Mouse (Mus musculus) lung, postnatal 0 days (tissue): ENCODE data around the gene Prph. TPM values are rescaled to one million over a fixed set of nuclear protein-coding genes. Genes with fewer than 3 reads are reported as not detected.

Experiments used
- ATAC-seq: fragments of 200-750 bp; cut with Nextera tagmentation; 2 replicates; pipeline ENCODE4 v1.8.0; 2017; ENCODE audit warnings: moderate library complexity
- DNase-seq: peaks from one replicate; pipeline ENCODE4 v3.0.0-alpha.2; 2016; ENCODE audit warnings: low spot score
- H3K27ac ChIP-seq: fragments of 300-500 bp; sonication (generic); 2 replicates; pipeline ENCODE4 v1.5.1; 2014; ENCODE audit warnings: antibody characterized with exemption, mild to moderate bottlenecking, low read length, mixed read lengths
- H3K27me3 ChIP-seq: fragments of 300-500 bp; sonication (generic); replicated peaks from 2 replicates; pipeline ENCODE4 v1.6.1; 2014; ENCODE audit warnings: low read length, mixed read lengths; ENCODE audit not compliant: insufficient read depth
- H3K36me3 ChIP-seq: fragments of 300-500 bp; sonication (generic); 2 replicates; pipeline ENCODE4 v1.6.1; 2014; ENCODE audit warnings: low read length, mixed read lengths; ENCODE audit not compliant: insufficient read depth
- H3K4me1 ChIP-seq: fragments of 300-500 bp; sonication (generic); 2 replicates; pipeline ENCODE4 v1.6.1; 2014; ENCODE audit warnings: antibody characterized with exemption, low read depth, low read length, mixed read lengths; ENCODE audit not compliant: insufficient read depth
- H3K4me2 ChIP-seq: fragments of 300-500 bp; sonication (generic); replicated peaks from 2 replicates; pipeline ENCODE4 v1.6.1; 2014; ENCODE audit warnings: low read depth, mild to moderate bottlenecking, low read length, moderate library complexity, mixed read lengths
- H3K4me3 ChIP-seq: fragments of 300-500 bp; sonication (generic); 2 replicates; pipeline ENCODE4 v1.5.1; 2014; ENCODE audit warnings: low read depth, low read length
- H3K9ac ChIP-seq: fragments of 300-500 bp; sonication (generic); replicated peaks from 2 replicates; pipeline ENCODE4 v1.6.1; 2014; ENCODE audit warnings: low read depth, mild to moderate bottlenecking
- H3K9me3 ChIP-seq: fragments of 300-500 bp; sonication (generic); 2 replicates; pipeline ENCODE4 v1.6.1; 2016; ENCODE audit warnings: low read length, mixed read lengths
- CTCF ChIP-seq: IDR thresholded peaks from 2 replicates; pipeline ENCODE4 v1.5.1; 2016; ENCODE audit warnings: antibody characterized with exemption, mild to moderate bottlenecking
- EP300 ChIP-seq: IDR thresholded peaks from 2 replicates; pipeline ENCODE4 v1.6.1; 2016; ENCODE audit warnings: antibody characterized with exemption, mild to moderate bottlenecking, control low read depth
- WGBS: fragments of 180-500 bp; shearing (Covaris S2); extraction: QIAGEN DNeasy Blood & Tissue Kit; methylation state at CpG from one replicate; pipeline ENCODE4 v1.1.7; 2014; 5-methylcytosine and 5-hydroxymethylcytosine counted together
- polyA plus RNA-seq: library from polyadenylated mRNA; unstranded; fragments of >200 nt; fragmentation: Nextera tagmentation; extraction: Ambion mirVana; gene quantifications from 2 replicates; pipeline ENCODE4 v1.2.1, GENCODE M21; 2015

Gene Prph
- polyA plus RNA-seq, 1 experiment from 2014 or later, result 0.42 TPM

DNA sequence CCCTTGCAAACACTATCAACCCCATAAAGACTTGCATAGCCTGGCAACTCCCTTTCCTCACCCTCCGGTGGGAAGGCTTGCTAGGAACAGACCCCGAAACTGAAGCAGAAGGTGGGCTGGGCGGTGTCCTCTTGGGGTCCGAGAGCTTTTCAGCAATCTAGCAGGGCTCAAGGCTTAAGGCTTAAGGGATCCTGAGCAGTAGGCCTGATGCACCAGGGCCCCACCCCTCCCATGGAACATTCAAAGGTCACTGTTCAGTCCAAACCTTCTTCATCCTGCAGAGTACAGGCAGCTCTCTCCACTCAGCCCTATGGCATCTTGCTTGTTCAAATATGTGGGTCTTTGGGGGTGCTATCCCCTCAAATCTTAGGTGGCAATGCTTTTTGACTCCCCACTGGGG, 31.0 kb downstream of the Prph start:
- no peaks in the 10 kb centered on the region for H3K4me1 ChIP-seq
- H3K36me3 ChIP-seq, result no peaks in the 10 kb centered on the region
- H3K27me3 ChIP-seq, result peaks cover 50% of the 10 kb centered on the region
- ATAC-seq, result no peak
- H3K9me3 ChIP-seq, result no peaks in the 10 kb centered on the region
- DNase-seq, result no peak
- H3K9ac ChIP-seq, result no peak overlapping the region
- H3K4me2 ChIP-seq, result no peak overlapping the region
- WGBS, result 83% methylated on average over 4 of the region's 4 CpGs
- H3K27ac ChIP-seq, result no peak overlapping the region
- no peak overlapping the region for H3K4me3 ChIP-seq
- TF ChIP-seq EP300 (no peak), CTCF (no peak)

DNA sequence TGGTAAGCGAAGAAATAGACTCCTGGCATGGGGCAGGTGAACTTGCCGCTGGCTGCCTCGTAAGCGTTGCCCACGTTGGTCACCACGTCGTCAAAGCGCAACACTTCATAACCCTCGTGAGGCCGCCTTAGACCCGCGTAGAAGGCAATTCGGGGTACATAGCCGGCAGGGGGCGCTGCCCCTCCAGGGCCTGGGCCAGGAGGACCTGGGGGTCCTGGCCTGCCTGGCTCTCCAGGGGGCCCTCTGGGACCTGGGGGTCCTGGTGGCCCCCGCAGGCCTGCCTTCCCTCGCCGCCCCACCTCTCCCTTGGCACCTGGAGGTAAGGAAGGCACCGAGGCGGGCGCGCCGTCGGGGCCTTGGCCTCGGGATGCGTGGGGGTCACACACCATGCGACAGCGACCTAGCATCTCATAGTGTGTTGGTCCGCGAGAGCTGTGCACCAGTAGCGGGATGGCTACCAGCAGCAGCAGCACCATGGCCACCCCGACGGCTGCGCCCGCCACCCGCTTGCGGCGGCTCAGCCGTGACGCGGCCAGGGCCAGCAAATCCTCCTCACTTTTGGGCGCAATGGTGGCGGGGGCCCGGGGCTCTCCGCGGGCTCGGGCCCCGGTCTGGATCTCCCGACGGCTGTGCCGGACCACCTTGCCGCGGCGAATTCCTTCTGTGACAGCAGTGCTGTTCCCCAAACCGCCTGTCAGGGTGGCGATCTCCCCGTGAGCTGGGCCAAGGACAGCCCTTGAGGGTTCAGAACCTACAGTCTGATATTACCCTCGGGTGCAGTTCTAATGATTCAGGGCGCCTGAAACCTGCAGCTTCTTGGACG, 32.5 kb downstream of the Prph start, which contains the start of gene C1ql4:
TSS of gene C1ql4 (minus strand) at position 565 of the 823 bp plus-strand sequence.
- no peaks in the 10 kb centered on the region for H3K9me3 ChIP-seq
- H3K4me1 ChIP-seq, result no peaks in the 10 kb centered on the region
- 8% methylated on average over 46 of the region's 60 CpGs for WGBS
- 0 out of 2 replicates have a peak, but pooled peaks have one; percentile 2 for ATAC-seq
- H3K4me2 ChIP-seq, result peak within 1 kb of the TSS; percentile 32
- H3K27me3 ChIP-seq, result peaks cover 61% of the 10 kb centered on the region
- peak within 1 kb of the TSS; percentile 19; the same call in 1 of the 2 replicates for H3K4me3 ChIP-seq
- H3K27ac ChIP-seq, result no peak within 1 kb of the TSS
- peak; percentile 20 for DNase-seq
- H3K9ac ChIP-seq, result no peak within 1 kb of the TSS
- H3K36me3 ChIP-seq, result no peaks in the 10 kb centered on the region
- no peak for TF ChIP-seq EP300
- TF ChIP-seq CTCF, result peak; percentile 69

DNA sequence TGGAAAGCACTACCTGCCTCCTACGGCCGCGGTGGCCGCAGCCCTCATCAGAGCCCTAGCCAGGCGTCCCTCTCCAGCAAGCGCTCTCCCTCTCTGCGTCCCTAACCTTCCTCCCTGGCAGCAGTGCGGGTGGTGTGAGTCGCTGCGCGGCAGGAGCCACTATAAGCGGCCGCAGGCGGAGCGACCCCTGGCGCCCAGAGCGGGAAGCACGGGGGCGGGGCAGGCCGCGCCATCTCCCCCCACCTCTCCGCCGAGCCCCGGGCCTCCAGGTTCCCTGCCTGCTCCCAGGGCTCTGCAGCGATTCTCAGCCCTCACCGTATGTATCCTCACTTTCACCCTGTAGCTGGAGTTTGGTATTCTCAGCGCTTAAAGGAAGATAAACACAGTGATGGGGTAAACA, 33.3 kb downstream of the Prph start:
- H3K36me3 ChIP-seq, result no peaks in the 10 kb centered on the region
- peak overlapping the region; percentile 32 for H3K4me2 ChIP-seq
- no peaks in the 10 kb centered on the region for H3K9me3 ChIP-seq
- H3K4me3 ChIP-seq, result peak overlapping the region; percentile 19; the same call in 1 of the 2 replicates
- peak; percentile 85 for ATAC-seq
- TF ChIP-seq EP300, result no peak
- TF ChIP-seq CTCF, result peak; percentile 88
- WGBS, result 0% methylated on average over 27 of the region's 27 CpGs
- peaks cover 69% of the 10 kb centered on the region for H3K27me3 ChIP-seq
- H3K27ac ChIP-seq, result no peak overlapping the region
- no peak overlapping the region for H3K9ac ChIP-seq
- no peaks in the 10 kb centered on the region for H3K4me1 ChIP-seq
- peak; percentile 88 for DNase-seq

- no peak overlapping the region for H3K9ac ChIP-seq
- peaks cover 76% of the 10 kb centered on the region for H3K27me3 ChIP-seq
- peaks cover 3% of the 10 kb centered on the region; the same call in 1 of the 2 replicates for H3K4me1 ChIP-seq
- TF ChIP-seq EP300 (no peak), CTCF (no peak)
- no peaks in the 10 kb centered on the region for H3K9me3 ChIP-seq
- no peak overlapping the region for H3K4me3 ChIP-seq
- ATAC-seq (no peak), DNase-seq (no peak)
- WGBS, result 15% methylated on average over 14 of the region's 14 CpGs
- H3K4me2 ChIP-seq, result peak overlapping the region; percentile 22; the same call in 1 of the 2 replicates
- H3K36me3 ChIP-seq, result no peaks in the 10 kb centered on the region
- no peak overlapping the region for H3K27ac ChIP-seq
These were observed 34.1 kb downstream of the Prph start for GRCm38 (mm10) chr15:99089069-99089468.

GRCm38 (mm10) chr15:99092870-99093269, 37.9 kb downstream of the Prph start, which contains the start of gene Dnajc22:
Gene Dnajc22, plus strand, starts transcription at chr15:99093170.
- Histone ChIP-seq H3K27ac (no peak within 1 kb of the TSS), H3K9ac (no peak within 1 kb of the TSS), H3K4me2 (peak within 1 kb of the TSS; percentile 64), H3K4me3 (peak within 1 kb of the TSS; percentile 35), H3K9me3 (no peaks in the 10 kb centered on the region), H3K27me3 (peaks cover 88% of the 10 kb centered on the region), H3K36me3 (no peaks in the 10 kb centered on the region), H3K4me1 (peaks cover 3% of the 10 kb centered on the region; the same call in 1 of the 2 replicates)
- DNase-seq, result no peak
- no peak for ATAC-seq
- 43% methylated on average over 8 of the region's 8 CpGs for WGBS
- TF ChIP-seq EP300, result no peak
